ENCODE assay signal across 8 mouse cellular contexts in the genomic region with DNA sequence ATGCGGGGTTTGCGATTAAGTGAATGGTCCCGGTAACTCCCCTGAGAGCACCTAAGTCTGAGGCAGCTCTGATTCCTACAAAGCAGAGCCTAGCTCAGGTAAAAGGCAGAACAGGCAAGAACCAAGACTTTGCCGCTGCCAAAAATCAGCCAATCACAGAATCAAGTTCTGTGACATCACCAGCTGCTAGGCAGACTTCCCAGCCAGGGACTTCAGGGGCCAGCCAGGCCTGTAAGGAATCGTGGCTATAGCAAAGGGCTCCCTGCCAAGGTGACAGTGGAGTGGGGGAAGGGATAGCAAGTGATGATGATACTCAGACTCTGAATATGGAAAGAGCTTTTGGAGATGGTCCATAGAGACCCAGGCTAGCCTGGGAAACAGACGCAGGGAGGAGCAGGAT. TPM values are rescaled to one million over a fixed set of nuclear protein-coding genes. Genes with fewer than 3 reads are reported as not detected.
DNase-seq lines count a peak whose midpoint lies in the region; ATAC-seq and TF ChIP-seq lines count a peak whose summit lies in the region.

No protein-coding gene starts in this region.

- H3K9ac ChIP-seq in forebrain, embryonic 16.5 days (replicated peaks; ENCODE audit: low read depth, low read length), result no peak overlapping the region
- no peak overlapping the region for H3K9ac ChIP-seq in liver, embryonic 14.5 days (replicated peaks)
- H3K9ac ChIP-seq in stomach, embryonic 14.5 days (replicated peaks; ENCODE audit: low read depth, low read length), result 0 out of 2 replicates have a peak overlapping the region, but pooled peaks have one; percentile 1

- H3K4me2 ChIP-seq in forebrain, embryonic 16.5 days (ENCODE audit: low read length), result peak overlapping the region; percentile 25
- H3K4me2 ChIP-seq in liver, embryonic 14.5 days (ENCODE audit: low read depth), result peak overlapping the region; percentile 1; the same call in 1 of the 2 replicates
- H3K4me2 ChIP-seq in stomach, embryonic 14.5 days (replicated peaks; ENCODE audit: low read depth, low read length), result peak overlapping the region; percentile 68

- H3K4me3 ChIP-seq in forebrain, embryonic 16.5 days (replicated peaks; ENCODE audit: low read length), result no peak overlapping the region
- no peak overlapping the region for H3K4me3 ChIP-seq in liver, embryonic 14.5 days (ENCODE audit: insufficient read depth in 1 of 2, low read depth in 2 of 2, low read length in 2 of 2)
- peak overlapping the region; percentile 49 for H3K4me3 ChIP-seq in stomach, embryonic 14.5 days (ENCODE audit: low read depth, low read length)

- no peaks in the 10 kb centered on the region for H3K9me3 ChIP-seq in forebrain, embryonic 16.5 days (ENCODE audit: control insufficient read depth, low read length)
- no peaks in the 10 kb centered on the region for H3K9me3 ChIP-seq in liver, embryonic 14.5 days (ENCODE audit: control insufficient read depth, low read length)
- no peaks in the 10 kb centered on the region for H3K9me3 ChIP-seq in stomach, embryonic 14.5 days (ENCODE audit: control insufficient read depth, low read depth, low read length)

- no peak for TF ChIP-seq EP300 in liver, embryonic 14.5 days (IDR thresholded peaks at IDR 0.05; ENCODE audit: low read depth)

- H3K36me3 ChIP-seq in forebrain, embryonic 16.5 days (ENCODE audit: control insufficient read depth, insufficient read depth), result no peaks in the 10 kb centered on the region
- no peaks in the 10 kb centered on the region for H3K36me3 ChIP-seq in liver, embryonic 14.5 days (replicated peaks; ENCODE audit: control insufficient read depth, insufficient read depth, low read depth)
- H3K36me3 ChIP-seq in stomach, embryonic 14.5 days (ENCODE audit: control insufficient read depth, insufficient read depth, low read length), result peaks cover 25% of the 10 kb centered on the region

- H3K27me3 ChIP-seq in forebrain, embryonic 16.5 days (replicated peaks; ENCODE audit: control insufficient read depth, insufficient read depth, low read length), result peaks cover 28% of the 10 kb centered on the region
- H3K27me3 ChIP-seq in liver, embryonic 14.5 days (ENCODE audit: control insufficient read depth, insufficient read depth, low read length), result peaks cover 30% of the 10 kb centered on the region
- no peaks in the 10 kb centered on the region for H3K27me3 ChIP-seq in stomach, embryonic 14.5 days (ENCODE audit: control insufficient read depth, insufficient read depth, low read length)

- ATAC-seq in forebrain, embryonic 16.5 days, result peak; percentile 71
- no peak for ATAC-seq in liver, embryonic 14.5 days (ENCODE audit: insufficient read depth)
- ATAC-seq in stomach, embryonic 14.5 days (ENCODE audit: insufficient number of reproducible peaks, insufficient read depth, low FRiP score, low read depth), result no peak

- intact Hi-C loops in heart, postnatal 25 days (cut with DNase I), result no loop called here

- TF ChIP-seq CTCF in liver, embryonic 14.5 days (IDR thresholded peaks at IDR 0.05; ENCODE audit: low read depth), result no peak

- H3K27ac ChIP-seq in forebrain, embryonic 16.5 days (ENCODE audit: low read length), result no peak overlapping the region
- H3K27ac ChIP-seq in liver, embryonic 14.5 days, result no peak overlapping the region
- peak overlapping the region; percentile 16; the same call in 1 of the 2 replicates for H3K27ac ChIP-seq in stomach, embryonic 14.5 days (ENCODE audit: low read length)

- WGBS in forebrain, embryonic 16.5 days, result 12% methylated on average over 6 of the region's 6 CpGs
- WGBS in liver, embryonic 14.5 days (ENCODE audit: insufficient replicate concordance), result 24% methylated on average over 6 of the region's 6 CpGs
- WGBS in stomach, embryonic 14.5 days, result 9% methylated on average over 6 of the region's 6 CpGs

- H3K4me1 ChIP-seq in forebrain, embryonic 16.5 days (replicated peaks; ENCODE audit: control insufficient read depth, insufficient read depth, low read length), result peaks cover 18% of the 10 kb centered on the region
- no peaks in the 10 kb centered on the region; a peak in 1 of 4 replicates for H3K4me1 ChIP-seq in liver, embryonic 14.5 days (replicated peaks; ENCODE audit: control insufficient read depth in 2 of 2, insufficient read depth in 2 of 2, low read length in 1 of 2)
- H3K4me1 ChIP-seq in stomach, embryonic 14.5 days (ENCODE audit: control insufficient read depth, insufficient read depth, low read length), result peaks cover 19% of the 10 kb centered on the region; the same call in 1 of the 2 replicates

- DNase-seq in CD8-positive naive resting alpha-beta T cell, adult 2 months (ENCODE audit: low read depth in 2 of 2, low spot score in 2 of 2), result peak; percentile 77 to 81
- DNase-seq in cerebellum, adult 11 months, result peak; percentile 86
- peak; percentile 63 for DNase-seq in heart, postnatal 25 days (ENCODE audit: low spot score)
- DNase-seq in kidney, postnatal 4 days, result peak; percentile 93 to 95
- peak; percentile 42 to 57 (median 49) for DNase-seq in liver, embryonic 14.5 days (ENCODE audit: low read depth in 3 of 3, low spot score in 3 of 3)
- peak; percentile 91 for DNase-seq in neural tube, embryonic 10.5 days (ENCODE audit: extremely low spot score, low spot score)

RNA-seq across cellular contexts. Expression of a gene that starts 3.6 kb away (rescaled TPM):
- polyA plus RNA-seq in forebrain, embryonic 16.5 days (2015; fragmentation: Nextera tagmentation; extraction: Ambion mirVana), result 10.5 and 13.2 TPM in 2 replicates
- 10 to 100 TPM; 25.2 to 40.7 TPM for total RNA-seq in heart, postnatal 25 days (2021)
- polyA plus RNA-seq in liver, embryonic 14.5 days (2012; rRNA removed), result 3.3 and 8.9 TPM in 2 replicates
- polyA plus RNA-seq in liver, embryonic 14.5 days (2014; fragmentation: Nextera tagmentation; extraction: Ambion mirVana), result 12.6 and 16.1 TPM in 2 replicates
- 790 and 843 TPM in 2 replicates for polyA plus RNA-seq in stomach, embryonic 14.5 days (2014; fragmentation: Nextera tagmentation; extraction: Ambion mirVana)

RNA-seq across cellular contexts. Expression of a gene that starts 13.2 kb away (rescaled TPM):
- 0.16 and 0.20 TPM in 2 replicates for polyA plus RNA-seq in forebrain, embryonic 16.5 days (2015; fragmentation: Nextera tagmentation; extraction: Ambion mirVana)
- under 1 TPM; 0.31 to 0.34 TPM for total RNA-seq in heart, postnatal 25 days (2021)
- polyA plus RNA-seq in liver, embryonic 14.5 days (2012; rRNA removed), result 0.75 and 0.84 TPM in 2 replicates
- polyA plus RNA-seq in liver, embryonic 14.5 days (2014; fragmentation: Nextera tagmentation; extraction: Ambion mirVana), result 0.32 and 0.59 TPM in 2 replicates
- polyA plus RNA-seq in stomach, embryonic 14.5 days (2014; fragmentation: Nextera tagmentation; extraction: Ambion mirVana), result 2.8 and 5.8 TPM in 2 replicates

RNA-seq across cellular contexts. Expression of a gene that starts 20.5 kb away (rescaled TPM):
- 17.4 and 18.8 TPM in 2 replicates for polyA plus RNA-seq in forebrain, embryonic 16.5 days (2015; fragmentation: Nextera tagmentation; extraction: Ambion mirVana)
- under 1 TPM; 0.39 to 0.61 TPM for total RNA-seq in heart, postnatal 25 days (2021)
- polyA plus RNA-seq in liver, embryonic 14.5 days (2012; rRNA removed), result 37.5 and 42.5 TPM in 2 replicates
- 23.4 and 24.7 TPM in 2 replicates for polyA plus RNA-seq in liver, embryonic 14.5 days (2014; fragmentation: Nextera tagmentation; extraction: Ambion mirVana)
- polyA plus RNA-seq in stomach, embryonic 14.5 days (2014; fragmentation: Nextera tagmentation; extraction: Ambion mirVana), result 43.5 and 46.8 TPM in 2 replicates

RNA-seq across cellular contexts. Expression of a gene that starts 27.3 kb away (rescaled TPM):
- 62.0 and 63.1 TPM in 2 replicates for polyA plus RNA-seq in forebrain, embryonic 16.5 days (2015; fragmentation: Nextera tagmentation; extraction: Ambion mirVana)
- 10 to 100 TPM; 26.6 to 31.8 TPM for total RNA-seq in heart, postnatal 25 days (2021)
- 11.8 and 27.6 TPM in 2 replicates for polyA plus RNA-seq in liver, embryonic 14.5 days (2012; rRNA removed)
- 32.1 and 36.7 TPM in 2 replicates for polyA plus RNA-seq in liver, embryonic 14.5 days (2014; fragmentation: Nextera tagmentation; extraction: Ambion mirVana)
- 130 and 132 TPM in 2 replicates for polyA plus RNA-seq in stomach, embryonic 14.5 days (2014; fragmentation: Nextera tagmentation; extraction: Ambion mirVana)

RNA-seq across cellular contexts. Expression of a gene that starts 36.4 kb away (rescaled TPM):
- polyA plus RNA-seq in forebrain, embryonic 16.5 days (2015; fragmentation: Nextera tagmentation; extraction: Ambion mirVana), result not detected in 2 replicates
- total RNA-seq in heart, postnatal 25 days (2021), result not detected
- 0.04 TPM in 1 of 2 replicates, not detected in the other for polyA plus RNA-seq in liver, embryonic 14.5 days (2012; rRNA removed)
- polyA plus RNA-seq in liver, embryonic 14.5 days (2014; fragmentation: Nextera tagmentation; extraction: Ambion mirVana), result not detected in 2 replicates
- polyA plus RNA-seq in stomach, embryonic 14.5 days (2014; fragmentation: Nextera tagmentation; extraction: Ambion mirVana), result not detected in 2 replicates

Comparison
In these comparisons a context has a peak if more than half of its experiments do, and no peak if none do; other contexts are left out.
1. H3K4me2 ChIP-seq: peak in every context shown above with its lines; median percentile 68 in stomach, embryonic 14.5 days; 25 in forebrain, embryonic 16.5 days; 1 in liver, embryonic 14.5 days.
2. RNA of a gene that starts 3.6 kb away (polyA plus RNA-seq): 790 to 843 TPM in stomach, embryonic 14.5 days; 10.5 to 13.2 TPM in forebrain, embryonic 16.5 days and 3.3 to 16.1 TPM in liver, embryonic 14.5 days; every median in the first group is over 10 times any median in the second.
3. Peak in every context shown above with its lines, with median percentiles within 50 percentile points of each other: DNase-seq.